Mouse (Mus musculus) bone marrow, adult 2 months (tissue): ENCODE results near the gene Grin3a. TPM values are rescaled to one million over a fixed set of nuclear protein-coding genes. Genes with fewer than 3 reads are reported as not detected.
"Not testable (repeated sequence)": the region's sequence is repeated elsewhere in the genome, so short reads cannot be mapped to it uniquely, and the experiment has no call there.

Experiments
- H3K27ac ChIP-seq: fragments of 200-500 bp; 2 replicates; pipeline ENCODE4 v1.5.1; 2012; ENCODE audit warnings: low read depth, mild to moderate bottlenecking, control low read depth, inconsistent platforms, low read length; ENCODE audit not compliant: control insufficient read depth, poor library complexity, insufficient read depth
- H3K4me1 ChIP-seq: fragments of 200-500 bp; 2 replicates; pipeline ENCODE4 v1.6.1; 2011; ENCODE audit warnings: low read length; ENCODE audit not compliant: control insufficient read depth, insufficient read depth
- H3K4me3 ChIP-seq: fragments of 200-500 bp; replicated peaks from 2 replicates; pipeline ENCODE3; 2011; ENCODE audit warnings: mild to moderate bottlenecking, low read depth, low read length, control low read depth; ENCODE audit not compliant: control insufficient read depth
- CTCF ChIP-seq: fragments of 200-500 bp; IDR thresholded peaks from 2 replicates; pipeline ENCODE4 v1.5.1; 2011; ENCODE audit warnings: low read length, control low read depth; ENCODE audit not compliant: control insufficient read depth, insufficient read depth
- POLR2A ChIP-seq: fragments of 200-500 bp; IDR thresholded peaks from 2 replicates; pipeline ENCODE4 v1.6.1; 2011; ENCODE audit warnings: low read depth, mild to moderate bottlenecking, control low read depth, low read length, borderline replicate concordance; ENCODE audit not compliant: control insufficient read depth
- WGBS: fragments of 180-500 bp; shearing (Covaris S2); methylation state at CpG from one replicate; pipeline ENCODE4 v1.1.7; 2018; 5-methylcytosine and 5-hydroxymethylcytosine counted together
- polyA plus RNA-seq: library from polyadenylated mRNA; stranded (reverse); fragments of >200 nt; gene quantifications from 2 replicates; pipeline ENCODE4 v1.2.4, GENCODE M21; 2011; ENCODE audit warnings: low replicate concordance; ENCODE audit not compliant: missing spikeins, insufficient read depth, insufficient read length

Gene Grin3a
- polyA plus RNA-seq, 1 experiment, result not detected

DNA sequence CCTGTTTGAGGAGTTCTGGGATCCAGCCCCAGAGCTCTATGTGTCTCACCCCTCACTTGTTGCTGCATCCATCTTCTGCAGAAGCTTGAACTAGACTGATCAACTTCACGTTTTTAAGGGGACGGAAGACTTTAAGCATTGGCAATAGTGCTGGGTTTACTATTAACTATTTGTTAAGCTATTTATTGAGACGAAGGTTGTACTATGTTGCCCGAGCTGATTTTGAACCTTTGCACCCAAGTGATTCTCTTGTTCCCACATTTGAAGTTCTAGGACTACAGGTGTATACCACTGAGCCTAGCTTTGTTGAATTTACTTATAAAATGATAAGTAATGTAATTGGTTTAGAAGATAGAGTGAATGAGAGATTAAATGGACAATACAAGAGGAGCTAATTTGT is 221.6 kb downstream of the Grin3a start:
- Histone ChIP-seq H3K27ac (no peak overlapping the region), H3K4me3 (no peak overlapping the region), H3K4me1 (no peaks in the 10 kb centered on the region; the same call in 1 of the 2 replicates)
- 74% methylated on average over 4 of the region's 4 CpGs for WGBS
- TF ChIP-seq POLR2A, result no peak
- TF ChIP-seq CTCF, result no peak

DNA sequence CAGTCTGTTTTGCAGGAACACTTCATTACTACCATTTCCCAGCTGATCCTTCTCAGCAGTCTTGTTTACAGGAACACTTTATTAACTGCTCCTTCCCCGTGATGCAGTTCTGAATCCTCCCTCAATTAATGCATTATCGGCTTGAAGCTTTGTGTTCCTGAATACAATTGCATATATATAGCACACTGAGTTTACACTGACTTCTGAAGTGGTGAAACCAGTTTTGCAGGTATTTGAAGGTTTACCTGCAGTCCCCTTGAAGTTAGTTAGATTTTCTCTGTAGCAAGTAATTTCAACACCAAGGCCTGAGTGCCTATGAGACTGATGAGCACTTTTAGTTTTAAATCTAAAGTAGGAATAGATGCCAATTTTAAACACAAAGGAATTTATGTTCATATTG is 223.3 kb downstream of the Grin3a start:
- WGBS, result 82% methylated on average over 2 of the region's 2 CpGs
- TF ChIP-seq CTCF, result no peak
- TF ChIP-seq POLR2A, result no peak
- no peaks in the 10 kb centered on the region; the same call in 1 of the 2 replicates for H3K4me1 ChIP-seq
- no peak overlapping the region for H3K4me3 ChIP-seq
- H3K27ac ChIP-seq, result no peak overlapping the region

DNA sequence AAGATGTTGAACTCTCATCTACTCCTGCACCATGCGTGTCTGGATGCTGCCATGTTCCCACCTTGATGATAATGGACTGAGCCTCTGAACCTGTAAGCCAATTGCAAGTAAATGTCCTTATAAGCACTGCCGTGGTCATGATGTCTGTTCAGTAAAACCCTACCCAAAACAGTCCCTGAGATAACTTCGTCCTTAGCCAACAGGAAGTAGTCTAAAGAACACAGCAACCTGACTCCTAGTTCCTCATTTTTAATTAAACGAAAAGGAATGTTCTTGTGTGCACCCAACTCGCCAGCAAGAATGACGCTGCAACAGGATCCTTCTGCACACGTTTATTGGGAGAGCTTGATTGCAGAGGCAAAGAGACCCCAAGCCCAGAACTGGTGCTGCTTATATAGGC is 225.7 kb downstream of the Grin3a start:
- 16% methylated on average over 7 of the region's 7 CpGs for WGBS
- not testable (repeated sequence) for H3K4me3 ChIP-seq, H3K4me1 ChIP-seq, H3K27ac ChIP-seq

DNA sequence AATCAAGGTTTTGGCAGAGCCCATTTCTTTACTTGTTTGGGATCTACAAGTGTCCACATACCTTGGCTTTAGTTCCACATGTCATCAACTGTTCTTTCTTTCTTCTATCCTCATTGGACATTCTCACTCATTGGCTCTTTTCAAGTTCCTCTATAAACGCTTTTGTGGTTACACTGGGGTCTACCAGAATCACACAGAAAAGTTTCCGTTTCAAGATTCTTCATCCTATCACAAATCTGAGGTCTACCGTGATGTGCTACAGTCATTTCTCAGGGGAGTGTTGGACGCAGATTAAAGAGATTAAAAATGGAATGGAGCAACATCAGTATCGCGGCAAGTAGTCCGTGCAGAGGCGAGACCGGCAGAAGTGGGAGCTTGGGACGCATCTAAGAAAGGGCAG is 228.6 kb downstream of the Grin3a start:
- Histone ChIP-seq H3K4me3 (no peak overlapping the region), H3K4me1 (no peaks in the 10 kb centered on the region; the same call in 1 of the 2 replicates), H3K27ac (no peak overlapping the region)
- TF ChIP-seq POLR2A (no peak), CTCF (no peak)
- WGBS, result 16% methylated on average over 10 of the region's 10 CpGs

Other genes starting within 250 kb of the Grin3a start
- 0.54 and 1.3 TPM in 2 replicates for gene Tmem246, start 247.9 kb downstream of the Grin3a start, polyA plus RNA-seq
- 41.5 and 45.7 TPM in 2 replicates for gene Rnf20, start 213.7 kb downstream of the Grin3a start, polyA plus RNA-seq
- gene Ppp3r2, start 163.7 kb downstream of the Grin3a start, polyA plus RNA-seq, result not detected in 2 replicates